Mouse (Mus musculus): ENCODE data around the gene Fhit. TPM values are rescaled to one million over a fixed set of nuclear protein-coding genes. Genes with fewer than 3 reads are reported as not detected.
A peak's percentile ranks its signal among the peaks of the same experiment; 100 is the strongest.

Gene Fhit
- polyA plus RNA-seq, 1 experiment from 2014 or later = 12.6 TPM

GRCm38 (mm10) chr14:10857606-10858005 is 304.2 kb downstream of the Fhit start:
- Histone ChIP-seq H3K9ac (no peak overlapping the region), H3K4me3 (replicated peaks; ENCODE audit: low read length) (no peak overlapping the region), H3K4me1 (replicated peaks; ENCODE audit: control insufficient read depth, insufficient read depth, low read length) (no peaks in the 10 kb centered on the region), H3K27me3 (ENCODE audit: control insufficient read depth, insufficient read depth, low read length) (no peaks in the 10 kb centered on the region), H3K4me2 (replicated peaks) (no peak overlapping the region), H3K27ac (no peak overlapping the region), H3K36me3 (replicated peaks; ENCODE audit: control insufficient read depth, insufficient read depth) (no peaks in the 10 kb centered on the region), H3K9me3 (ENCODE audit: control insufficient read depth, low read length) (no peaks in the 10 kb centered on the region)
- WGBS = 69% methylated on average over 3 of the region's 3 CpGs
- ATAC-seq (ENCODE audit: low FRiP score) (no peak), DNase-seq (ENCODE audit: low spot score) (no peak)

GRCm38 (mm10) chr14:10851936-10852335 is 309.9 kb downstream of the Fhit start:
- H3K4me3 ChIP-seq (replicated peaks; ENCODE audit: low read length) = no peak overlapping the region
- no peak overlapping the region for H3K9ac ChIP-seq
- H3K36me3 ChIP-seq (replicated peaks; ENCODE audit: control insufficient read depth, insufficient read depth) = no peaks in the 10 kb centered on the region
- H3K27ac ChIP-seq = no peak overlapping the region
- 91% methylated on average over 1 of the region's 1 CpGs for WGBS
- H3K4me1 ChIP-seq (replicated peaks; ENCODE audit: control insufficient read depth, insufficient read depth, low read length) = no peaks in the 10 kb centered on the region
- ATAC-seq (ENCODE audit: low FRiP score) (no peak), DNase-seq (ENCODE audit: low spot score) (no peak)
- H3K27me3 ChIP-seq (ENCODE audit: control insufficient read depth, insufficient read depth, low read length) = no peaks in the 10 kb centered on the region
- no peaks in the 10 kb centered on the region for H3K9me3 ChIP-seq (ENCODE audit: control insufficient read depth, low read length)
- H3K4me2 ChIP-seq (replicated peaks) = no peak overlapping the region

GRCm38 (mm10) chr14:10836001-10836400 is 325.8 kb downstream of the Fhit start:
- WGBS = 62% methylated on average over 1 of the region's 1 CpGs
- no peak for ATAC-seq (ENCODE audit: low FRiP score)
- no peak overlapping the region for H3K4me3 ChIP-seq (replicated peaks; ENCODE audit: low read length)
- no peaks in the 10 kb centered on the region for H3K9me3 ChIP-seq (ENCODE audit: control insufficient read depth, low read length)
- H3K4me2 ChIP-seq (replicated peaks) = no peak overlapping the region
- no peak overlapping the region for H3K9ac ChIP-seq
- H3K4me1 ChIP-seq (replicated peaks; ENCODE audit: control insufficient read depth, insufficient read depth, low read length) = no peaks in the 10 kb centered on the region
- no peak for DNase-seq (ENCODE audit: low spot score)
- no peaks in the 10 kb centered on the region for H3K36me3 ChIP-seq (replicated peaks; ENCODE audit: control insufficient read depth, insufficient read depth)
- no peaks in the 10 kb centered on the region for H3K27me3 ChIP-seq (ENCODE audit: control insufficient read depth, insufficient read depth, low read length)
- H3K27ac ChIP-seq = no peak overlapping the region

GRCm38 (mm10) chr14:10824819-10825218 is 337.0 kb downstream of the Fhit start:
- H3K9ac ChIP-seq = no peak overlapping the region
- 40% methylated on average over 4 of the region's 4 CpGs for WGBS
- H3K4me3 ChIP-seq (replicated peaks; ENCODE audit: low read length) = no peak overlapping the region
- ATAC-seq (ENCODE audit: low FRiP score) (no peak), DNase-seq (ENCODE audit: low spot score) (no peak)
- no peaks in the 10 kb centered on the region for H3K27me3 ChIP-seq (ENCODE audit: control insufficient read depth, insufficient read depth, low read length)
- H3K4me1 ChIP-seq (replicated peaks; ENCODE audit: control insufficient read depth, insufficient read depth, low read length) = peaks cover 4% of the 10 kb centered on the region; the same call in 1 of the 2 replicates
- H3K27ac ChIP-seq = no peak overlapping the region
- H3K36me3 ChIP-seq (replicated peaks; ENCODE audit: control insufficient read depth, insufficient read depth) = no peaks in the 10 kb centered on the region
- H3K4me2 ChIP-seq (replicated peaks) = no peak overlapping the region
- no peaks in the 10 kb centered on the region for H3K9me3 ChIP-seq (ENCODE audit: control insufficient read depth, low read length)

GRCm38 (mm10) chr14:10813551-10813950 is 348.3 kb downstream of the Fhit start:
- no peak for DNase-seq (ENCODE audit: low spot score)
- WGBS = 2% methylated on average over 2 of the region's 2 CpGs
- H3K27ac ChIP-seq = no peak overlapping the region

GRCm38 (mm10) chr14:10798489-10799180 is 363.2 kb downstream of the Fhit start:
- Histone ChIP-seq H3K9ac (no peak overlapping the region), H3K27me3 (ENCODE audit: control insufficient read depth, insufficient read depth, low read length) (no peaks in the 10 kb centered on the region), H3K4me1 (replicated peaks; ENCODE audit: control insufficient read depth, insufficient read depth, low read length) (no peaks in the 10 kb centered on the region), H3K36me3 (replicated peaks; ENCODE audit: control insufficient read depth, insufficient read depth) (no peaks in the 10 kb centered on the region), H3K9me3 (ENCODE audit: control insufficient read depth, low read length) (no peaks in the 10 kb centered on the region), H3K4me2 (replicated peaks) (no peak overlapping the region), H3K4me3 (replicated peaks; ENCODE audit: low read length) (no peak overlapping the region), H3K27ac (no peak overlapping the region)
- WGBS = 80% methylated on average over 4 of the region's 4 CpGs
- DNase-seq (ENCODE audit: low spot score) = peak; percentile 39
- no peak for ATAC-seq (ENCODE audit: low FRiP score)

More at GRCm38 (mm10) chr14:10813551-10813950, 348.3 kb downstream of the Fhit start:
- H3K4me3 ChIP-seq (replicated peaks; ENCODE audit: low read length) = no peak overlapping the region
- H3K4me2 ChIP-seq (replicated peaks) = no peak overlapping the region
- no peaks in the 10 kb centered on the region for H3K27me3 ChIP-seq (ENCODE audit: control insufficient read depth, insufficient read depth, low read length)
- H3K4me1 ChIP-seq (replicated peaks; ENCODE audit: control insufficient read depth, insufficient read depth, low read length) = no peaks in the 10 kb centered on the region
- no peaks in the 10 kb centered on the region for H3K9me3 ChIP-seq (ENCODE audit: control insufficient read depth, low read length)
- ATAC-seq (ENCODE audit: low FRiP score) = no peak
- no peaks in the 10 kb centered on the region for H3K36me3 ChIP-seq (replicated peaks; ENCODE audit: control insufficient read depth, insufficient read depth)
- no peak overlapping the region for H3K9ac ChIP-seq

- H3K27ac ChIP-seq = no peak overlapping the region
- no peaks in the 10 kb centered on the region for H3K27me3 ChIP-seq (ENCODE audit: control insufficient read depth, insufficient read depth, low read length)
- no peak overlapping the region for H3K9ac ChIP-seq
- H3K36me3 ChIP-seq (replicated peaks; ENCODE audit: control insufficient read depth, insufficient read depth) = no peaks in the 10 kb centered on the region
- H3K4me1 ChIP-seq (replicated peaks; ENCODE audit: control insufficient read depth, insufficient read depth, low read length) = no peaks in the 10 kb centered on the region
- 71% methylated on average over 1 of the region's 1 CpGs for WGBS
- no peak overlapping the region for H3K4me3 ChIP-seq (replicated peaks; ENCODE audit: low read length)
- no peaks in the 10 kb centered on the region for H3K9me3 ChIP-seq (ENCODE audit: control insufficient read depth, low read length)
- no peak overlapping the region for H3K4me2 ChIP-seq (replicated peaks)
- DNase-seq (ENCODE audit: low spot score) (no peak), ATAC-seq (ENCODE audit: low FRiP score) (no peak)
Measured at GRCm38 (mm10) chr14:10797595-10797994, 364.2 kb downstream of the Fhit start.

GRCm38 (mm10) chr14:10795498-10796075 is 366.2 kb downstream of the Fhit start:
- Histone ChIP-seq H3K36me3 (replicated peaks; ENCODE audit: control insufficient read depth, insufficient read depth) (no peaks in the 10 kb centered on the region), H3K4me3 (replicated peaks; ENCODE audit: low read length) (no peak overlapping the region), H3K4me1 (replicated peaks; ENCODE audit: control insufficient read depth, insufficient read depth, low read length) (no peaks in the 10 kb centered on the region), H3K9me3 (ENCODE audit: control insufficient read depth, low read length) (no peaks in the 10 kb centered on the region), H3K4me2 (replicated peaks) (no peak overlapping the region), H3K27me3 (ENCODE audit: control insufficient read depth, insufficient read depth, low read length) (no peaks in the 10 kb centered on the region), H3K9ac (no peak overlapping the region), H3K27ac (no peak overlapping the region)
- DNase-seq (ENCODE audit: low spot score) (peak; percentile 75), ATAC-seq (ENCODE audit: low FRiP score) (peak; percentile 57; the same call in 1 of the 2 replicates)
- 52% methylated on average over 2 of the region's 2 CpGs for WGBS

- H3K4me1 ChIP-seq (replicated peaks; ENCODE audit: control insufficient read depth, insufficient read depth, low read length) = no peaks in the 10 kb centered on the region
- no peak overlapping the region for H3K27ac ChIP-seq
- H3K27me3 ChIP-seq (ENCODE audit: control insufficient read depth, insufficient read depth, low read length) = no peaks in the 10 kb centered on the region
- no peak overlapping the region for H3K4me2 ChIP-seq (replicated peaks)
- no peaks in the 10 kb centered on the region for H3K36me3 ChIP-seq (replicated peaks; ENCODE audit: control insufficient read depth, insufficient read depth)
- 92% methylated on average over 3 of the region's 3 CpGs for WGBS
- H3K9ac ChIP-seq = no peak overlapping the region
- H3K9me3 ChIP-seq (ENCODE audit: control insufficient read depth, low read length) = no peaks in the 10 kb centered on the region
- no peak overlapping the region for H3K4me3 ChIP-seq (replicated peaks; ENCODE audit: low read length)
- DNase-seq (ENCODE audit: low spot score) (no peak), ATAC-seq (ENCODE audit: low FRiP score) (no peak)
Measured at GRCm38 (mm10) chr14:10783929-10784328, 377.9 kb downstream of the Fhit start.
